Mouse (Mus musculus): ENCODE measurements around the gene Ildr2. TPM values are rescaled to one million over a fixed set of nuclear protein-coding genes. Genes with fewer than 3 reads are reported as not detected.
A peak's percentile ranks its signal among the peaks of the same experiment; 100 is the strongest.

Ildr2 gene
- polyA plus RNA-seq, 1 experiment from 2014 or later = 0.07 TPM

- ATAC-seq = no peak
- Histone ChIP-seq H3K4me2 (ENCODE audit: low read depth, low read length) (no peak overlapping the region), H3K27ac (ENCODE audit: low read depth) (no peak overlapping the region), H3K27me3 (ENCODE audit: insufficient read depth, low read length) (0 out of 2 replicates have a peak, but pooled peaks cover 5% of the 10 kb centered on the region), H3K9me3 (ENCODE audit: low read length) (no peaks in the 10 kb centered on the region), H3K4me1 (ENCODE audit: insufficient read depth) (no peaks in the 10 kb centered on the region; the same call in 1 of the 2 replicates), H3K4me3 (ENCODE audit: low read depth, low read length) (no peak overlapping the region), H3K36me3 (replicated peaks; ENCODE audit: insufficient read depth, low read length) (no peaks in the 10 kb centered on the region), H3K9ac (replicated peaks) (no peak overlapping the region)
- DNase-seq = no peak
- TF ChIP-seq CTCF (IDR thresholded peaks at IDR 0.05; ENCODE audit: low read depth) = no peak
- TF ChIP-seq EP300 (IDR thresholded peaks at IDR 0.05; ENCODE audit: low read depth) = no peak
- 60% methylated on average over 1 of the region's 1 CpGs for WGBS (ENCODE audit: insufficient replicate concordance)
Observed at GRCm38 (mm10) chr1:166281287-166281686, 27.3 kb downstream of the Ildr2 start.

- Histone ChIP-seq H3K4me1 (ENCODE audit: insufficient read depth) (no peaks in the 10 kb centered on the region; the same call in 1 of the 2 replicates), H3K4me2 (ENCODE audit: low read depth, low read length) (no peak overlapping the region), H3K4me3 (ENCODE audit: low read depth, low read length) (no peak overlapping the region), H3K9ac (replicated peaks) (no peak overlapping the region), H3K27ac (ENCODE audit: low read depth) (no peak overlapping the region), H3K36me3 (replicated peaks; ENCODE audit: insufficient read depth, low read length) (no peaks in the 10 kb centered on the region), H3K9me3 (ENCODE audit: low read length) (no peaks in the 10 kb centered on the region), H3K27me3 (ENCODE audit: insufficient read depth, low read length) (0 out of 2 replicates have a peak, but pooled peaks cover 5% of the 10 kb centered on the region)
- 70% methylated on average over 3 of the region's 3 CpGs for WGBS (ENCODE audit: insufficient replicate concordance)
- TF ChIP-seq CTCF (IDR thresholded peaks at IDR 0.05; ENCODE audit: low read depth) = no peak
- TF ChIP-seq EP300 (IDR thresholded peaks at IDR 0.05; ENCODE audit: low read depth) = no peak
- DNase-seq (no peak), ATAC-seq (no peak)
Observed at GRCm38 (mm10) chr1:166281836-166282235, 27.9 kb downstream of the Ildr2 start.

- Histone ChIP-seq H3K36me3 (replicated peaks; ENCODE audit: insufficient read depth, low read length) (no peaks in the 10 kb centered on the region), H3K9ac (replicated peaks) (no peak overlapping the region), H3K27ac (ENCODE audit: low read depth) (no peak overlapping the region), H3K4me1 (ENCODE audit: insufficient read depth) (no peaks in the 10 kb centered on the region; the same call in 1 of the 2 replicates), H3K4me3 (ENCODE audit: low read depth, low read length) (no peak overlapping the region), H3K9me3 (ENCODE audit: low read length) (no peaks in the 10 kb centered on the region), H3K4me2 (ENCODE audit: low read depth, low read length) (no peak overlapping the region), H3K27me3 (ENCODE audit: insufficient read depth, low read length) (0 out of 2 replicates have a peak, but pooled peaks cover 5% of the 10 kb centered on the region)
- TF ChIP-seq EP300 (IDR thresholded peaks at IDR 0.05; ENCODE audit: low read depth) (no peak), CTCF (IDR thresholded peaks at IDR 0.05; ENCODE audit: low read depth) (no peak)
- DNase-seq (peak; percentile 18), ATAC-seq (no peak)
- WGBS (ENCODE audit: insufficient replicate concordance) = 15% methylated on average over 22 of the region's 22 CpGs
Observed at GRCm38 (mm10) chr1:166282597-166283210, 28.8 kb downstream of the Ildr2 start.

- ATAC-seq (no peak), DNase-seq (no peak)
- no peaks in the 10 kb centered on the region for H3K9me3 ChIP-seq (ENCODE audit: low read length)
- H3K9ac ChIP-seq (replicated peaks) = no peak overlapping the region
- 93% methylated on average over 6 of the region's 6 CpGs for WGBS (ENCODE audit: insufficient replicate concordance)
- H3K4me1 ChIP-seq (ENCODE audit: insufficient read depth) = no peaks in the 10 kb centered on the region; the same call in 1 of the 2 replicates
- TF ChIP-seq EP300 (IDR thresholded peaks at IDR 0.05; ENCODE audit: low read depth) = no peak
- no peak for TF ChIP-seq CTCF (IDR thresholded peaks at IDR 0.05; ENCODE audit: low read depth)
- no peak overlapping the region for H3K27ac ChIP-seq (ENCODE audit: low read depth)
- H3K4me2 ChIP-seq (ENCODE audit: low read depth, low read length) = no peak overlapping the region
- 0 out of 2 replicates have a peak, but pooled peaks cover 5% of the 10 kb centered on the region for H3K27me3 ChIP-seq (ENCODE audit: insufficient read depth, low read length)
- no peak overlapping the region for H3K4me3 ChIP-seq (ENCODE audit: low read depth, low read length)
- H3K36me3 ChIP-seq (replicated peaks; ENCODE audit: insufficient read depth, low read length) = no peaks in the 10 kb centered on the region
Observed at GRCm38 (mm10) chr1:166283451-166283850, 29.5 kb downstream of the Ildr2 start.

- H3K4me1 ChIP-seq (ENCODE audit: insufficient read depth) = no peaks in the 10 kb centered on the region; the same call in 1 of the 2 replicates
- ATAC-seq (no peak), DNase-seq (no peak)
- H3K27ac ChIP-seq (ENCODE audit: low read depth) = no peak overlapping the region
- 53% methylated on average over 8 of the region's 8 CpGs for WGBS (ENCODE audit: insufficient replicate concordance)
- no peak overlapping the region for H3K9ac ChIP-seq (replicated peaks)
- no peaks in the 10 kb centered on the region for H3K36me3 ChIP-seq (replicated peaks; ENCODE audit: insufficient read depth, low read length)
- no peaks in the 10 kb centered on the region for H3K9me3 ChIP-seq (ENCODE audit: low read length)
- 0 out of 2 replicates have a peak, but pooled peaks cover 5% of the 10 kb centered on the region for H3K27me3 ChIP-seq (ENCODE audit: insufficient read depth, low read length)
- H3K4me3 ChIP-seq (ENCODE audit: low read depth, low read length) = no peak overlapping the region
- no peak overlapping the region for H3K4me2 ChIP-seq (ENCODE audit: low read depth, low read length)
- no peak for TF ChIP-seq EP300 (IDR thresholded peaks at IDR 0.05; ENCODE audit: low read depth)
- no peak for TF ChIP-seq CTCF (IDR thresholded peaks at IDR 0.05; ENCODE audit: low read depth)
Observed at GRCm38 (mm10) chr1:166284390-166284789, 30.5 kb downstream of the Ildr2 start.

GRCm38 (mm10) chr1:166286231-166286630 lies 32.3 kb downstream of the Ildr2 start:
- Histone ChIP-seq H3K4me1 (ENCODE audit: insufficient read depth) (no peaks in the 10 kb centered on the region; the same call in 1 of the 2 replicates), H3K4me3 (ENCODE audit: low read depth, low read length) (no peak overlapping the region), H3K9me3 (ENCODE audit: low read length) (no peaks in the 10 kb centered on the region), H3K4me2 (ENCODE audit: low read depth, low read length) (no peak overlapping the region), H3K9ac (replicated peaks) (no peak overlapping the region), H3K27ac (ENCODE audit: low read depth) (no peak overlapping the region), H3K36me3 (replicated peaks; ENCODE audit: insufficient read depth, low read length) (no peaks in the 10 kb centered on the region), H3K27me3 (ENCODE audit: insufficient read depth, low read length) (0 out of 2 replicates have a peak, but pooled peaks cover 5% of the 10 kb centered on the region)
- no peak for TF ChIP-seq CTCF (IDR thresholded peaks at IDR 0.05; ENCODE audit: low read depth)
- no peak for TF ChIP-seq EP300 (IDR thresholded peaks at IDR 0.05; ENCODE audit: low read depth)
- ATAC-seq (no peak), DNase-seq (no peak)
- 75% methylated on average over 9 of the region's 9 CpGs for WGBS (ENCODE audit: insufficient replicate concordance)
